In genomic region chr5:125405546-125406248, GRCm38 (mm10) we compare ENCODE assay signal across 8 mouse cellular contexts. TPM values are rescaled to one million over a fixed set of nuclear protein-coding genes. Genes with fewer than 3 reads are reported as not detected.
DNase-seq lines count a peak whose midpoint lies in the region; ATAC-seq and TF ChIP-seq lines count a peak whose summit lies in the region.

No protein-coding gene starts in this region.

- H3K27ac ChIP-seq in embryonic facial prominence, embryonic 14.5 days (replicated peaks; ENCODE audit: low read depth, low read length) = peak overlapping the region; percentile 86
- peak overlapping the region; percentile 86 for H3K27ac ChIP-seq in limb, embryonic 14.5 days (replicated peaks; ENCODE audit: low read depth, low read length)
- peak overlapping the region; percentile 98 for H3K27ac ChIP-seq in midbrain, postnatal 0 days (ENCODE audit: low read depth, low read length)

- TF ChIP-seq CTCF in midbrain, postnatal 0 days (IDR thresholded peaks at IDR 0.05) = no peak

- WGBS in embryonic facial prominence, embryonic 14.5 days = under 1% methylated on average over 31 of the region's 31 CpGs
- under 1% methylated on average over 31 of the region's 31 CpGs for WGBS in limb, embryonic 14.5 days
- 2% methylated on average over 31 of the region's 31 CpGs for WGBS in midbrain, postnatal 0 days

- no peak for TF ChIP-seq POLR2A in limb, embryonic 14.5 days (IDR thresholded peaks at IDR 0.05; ENCODE audit: borderline replicate concordance, extremely low read depth, insufficient read depth, insufficient read length)

- no peaks in the 10 kb centered on the region for H3K36me3 ChIP-seq in embryonic facial prominence, embryonic 14.5 days (ENCODE audit: control insufficient read depth, insufficient read depth, low read length)
- H3K36me3 ChIP-seq in limb, embryonic 14.5 days (ENCODE audit: control insufficient read depth, insufficient read depth, low read length) = no peaks in the 10 kb centered on the region
- no peaks in the 10 kb centered on the region for H3K36me3 ChIP-seq in midbrain, postnatal 0 days (ENCODE audit: insufficient read depth, low read length)

- ATAC-seq in embryonic facial prominence, embryonic 14.5 days (ENCODE audit: low read depth) = peak; percentile 65
- ATAC-seq in limb, embryonic 14.5 days (ENCODE audit: low FRiP score, low read depth) = peak; percentile 72
- peak; percentile 72 for ATAC-seq in midbrain, postnatal 0 days (ENCODE audit: low FRiP score)

- no peaks in the 10 kb centered on the region for H3K9me3 ChIP-seq in embryonic facial prominence, embryonic 14.5 days (ENCODE audit: control insufficient read depth, low read length)
- no peaks in the 10 kb centered on the region for H3K9me3 ChIP-seq in limb, embryonic 14.5 days (ENCODE audit: control insufficient read depth, low read length)
- H3K9me3 ChIP-seq in midbrain, postnatal 0 days (ENCODE audit: low read length) = no peaks in the 10 kb centered on the region

- H3K4me1 ChIP-seq in embryonic facial prominence, embryonic 14.5 days (ENCODE audit: control insufficient read depth, insufficient read depth, low read length) = peaks cover 9% of the 10 kb centered on the region; the same call in 1 of the 2 replicates
- peaks cover 12% of the 10 kb centered on the region for H3K4me1 ChIP-seq in limb, embryonic 14.5 days (ENCODE audit: control insufficient read depth, insufficient read depth, low read length)
- peaks cover 8% of the 10 kb centered on the region; the same call in 1 of the 2 replicates for H3K4me1 ChIP-seq in midbrain, postnatal 0 days (ENCODE audit: insufficient read depth, low read length)

- H3K27me3 ChIP-seq in embryonic facial prominence, embryonic 14.5 days (replicated peaks; ENCODE audit: control insufficient read depth, insufficient read depth, low read length) = no peaks in the 10 kb centered on the region; the same call in 1 of the 2 replicates
- H3K27me3 ChIP-seq in limb, embryonic 14.5 days (ENCODE audit: control insufficient read depth, insufficient read depth, low read length) = no peaks in the 10 kb centered on the region
- H3K27me3 ChIP-seq in midbrain, postnatal 0 days (ENCODE audit: insufficient read depth, low read length) = no peaks in the 10 kb centered on the region

- H3K4me3 ChIP-seq in embryonic facial prominence, embryonic 14.5 days (ENCODE audit: low read depth, low read length) = peak overlapping the region; percentile 67
- peak overlapping the region; percentile 58 for H3K4me3 ChIP-seq in limb, embryonic 14.5 days (replicated peaks; ENCODE audit: low read length)
- peak overlapping the region; percentile 47 for H3K4me3 ChIP-seq in midbrain, postnatal 0 days (ENCODE audit: low read depth, low read length)

- peak overlapping the region; percentile 74 for H3K4me2 ChIP-seq in embryonic facial prominence, embryonic 14.5 days (ENCODE audit: low read depth, low read length)
- peak overlapping the region; percentile 82 for H3K4me2 ChIP-seq in limb, embryonic 14.5 days (replicated peaks; ENCODE audit: low read depth, low read length, severe bottlenecking)
- H3K4me2 ChIP-seq in midbrain, postnatal 0 days (ENCODE audit: low read depth, low read length, poor library complexity, severe bottlenecking) = peak overlapping the region; percentile 73

- H3K9ac ChIP-seq in embryonic facial prominence, embryonic 14.5 days (ENCODE audit: low read depth, low read length) = peak overlapping the region; percentile 74
- H3K9ac ChIP-seq in limb, embryonic 14.5 days (ENCODE audit: low read depth, low read length, severe bottlenecking) = peak overlapping the region; percentile 61
- H3K9ac ChIP-seq in midbrain, postnatal 0 days (replicated peaks; ENCODE audit: low read length, poor library complexity, severe bottlenecking) = peak overlapping the region; percentile 73

- peak; percentile 99 for DNase-seq in 3T3-L1 (ENCODE audit: low read depth, low spot score)
- DNase-seq in adrenal gland, postnatal 36 days = peak; percentile 82 to 85
- DNase-seq in embryonic facial prominence, embryonic 14.5 days (ENCODE audit: low spot score) = peak; percentile 87
- peak; percentile 67 to 90 for DNase-seq in heart, adult 9 months (ENCODE audit: low spot score in 2 of 2)
- peak; percentile 95 for DNase-seq in kidney, adult 9 months
- DNase-seq in limb, embryonic 14.5 days (ENCODE audit: low spot score) = peak; percentile 90
- DNase-seq in midbrain, postnatal 0 days (ENCODE audit: low spot score) = peak; percentile 94
- peak; percentile 89 to 90 for DNase-seq in spleen, postnatal 10 days (ENCODE audit: low spot score in 2 of 2)

RNA-seq across cellular contexts. Expression of gene Ubc, which starts 15.7 kb away (rescaled TPM):
- total RNA-seq in adrenal gland, postnatal 36 days (2021) = 1,000 to 10,000 TPM; 1,428 to 1,489 TPM
- polyA plus RNA-seq in embryonic facial prominence, embryonic 14.5 days (2014; fragmentation: Nextera tagmentation; extraction: Ambion mirVana) = 879 and 1,077 TPM in 2 replicates
- 643 and 660 TPM in 2 replicates for polyA plus RNA-seq in limb, embryonic 14.5 days (2012; rRNA removed)
- polyA plus RNA-seq in limb, embryonic 14.5 days (2014; fragmentation: Nextera tagmentation; extraction: Ambion mirVana) = 949 and 1,033 TPM in 2 replicates
- total RNA-seq in midbrain, postnatal 0 days (2014; rRNA removed) = 915 and 958 TPM in 2 replicates
- polyA plus RNA-seq in midbrain, postnatal 0 days (2015; fragmentation: Nextera tagmentation; extraction: Ambion mirVana) = 1,268 and 1,306 TPM in 2 replicates

RNA-seq across cellular contexts. Expression of gene Gm10382, which starts 16.6 kb away (rescaled TPM):
- total RNA-seq in adrenal gland, postnatal 36 days (2021) = under 1 TPM; 0.23 to 0.40 TPM
- 0.24 TPM in 1 of 2 replicates, not detected in the other for polyA plus RNA-seq in embryonic facial prominence, embryonic 14.5 days (2014; fragmentation: Nextera tagmentation; extraction: Ambion mirVana)
- 0.08 and 0.26 TPM in 2 replicates for polyA plus RNA-seq in limb, embryonic 14.5 days (2012; rRNA removed)
- 0.17 and 0.45 TPM in 2 replicates for polyA plus RNA-seq in limb, embryonic 14.5 days (2014; fragmentation: Nextera tagmentation; extraction: Ambion mirVana)
- total RNA-seq in midbrain, postnatal 0 days (2014; rRNA removed) = not detected in 2 replicates
- 0.67 and 0.83 TPM in 2 replicates for polyA plus RNA-seq in midbrain, postnatal 0 days (2015; fragmentation: Nextera tagmentation; extraction: Ambion mirVana)

RNA-seq across cellular contexts. Expression of gene Dhx37, which starts 28.2 kb away (rescaled TPM):
- total RNA-seq in adrenal gland, postnatal 36 days (2021) = 10 to 100 TPM; 16.3 to 21.9 TPM
- polyA plus RNA-seq in embryonic facial prominence, embryonic 14.5 days (2014; fragmentation: Nextera tagmentation; extraction: Ambion mirVana) = 4.8 and 5.4 TPM in 2 replicates
- polyA plus RNA-seq in limb, embryonic 14.5 days (2012; rRNA removed) = 21.9 and 25.5 TPM in 2 replicates
- polyA plus RNA-seq in limb, embryonic 14.5 days (2014; fragmentation: Nextera tagmentation; extraction: Ambion mirVana) = 5.4 and 8.9 TPM in 2 replicates
- 17.8 and 32.9 TPM in 2 replicates for total RNA-seq in midbrain, postnatal 0 days (2014; rRNA removed)
- polyA plus RNA-seq in midbrain, postnatal 0 days (2015; fragmentation: Nextera tagmentation; extraction: Ambion mirVana) = 10.9 TPM in 2 replicates

RNA-seq across cellular contexts. Expression of gene Bri3bp, which starts 35.7 kb away (rescaled TPM):
- total RNA-seq in adrenal gland, postnatal 36 days (2021) = 10 to 100 TPM; 25.6 to 39.0 TPM
- polyA plus RNA-seq in embryonic facial prominence, embryonic 14.5 days (2014; fragmentation: Nextera tagmentation; extraction: Ambion mirVana) = 28.8 and 29.3 TPM in 2 replicates
- 15.0 and 19.7 TPM in 2 replicates for polyA plus RNA-seq in limb, embryonic 14.5 days (2012; rRNA removed)
- polyA plus RNA-seq in limb, embryonic 14.5 days (2014; fragmentation: Nextera tagmentation; extraction: Ambion mirVana) = 30.0 and 34.5 TPM in 2 replicates
- total RNA-seq in midbrain, postnatal 0 days (2014; rRNA removed) = 89.5 and 96.0 TPM in 2 replicates
- 42.3 and 43.9 TPM in 2 replicates for polyA plus RNA-seq in midbrain, postnatal 0 days (2015; fragmentation: Nextera tagmentation; extraction: Ambion mirVana)

Comparison
In these comparisons a context has a peak if more than half of its experiments do, and no peak if none do; other contexts are left out.
1. Peak in every context shown above with its lines: DNase-seq, ATAC-seq, H3K4me3 ChIP-seq and H3K27ac ChIP-seq.